Mouse (Mus musculus): Measurements from ENCODE around the gene Spint5. TPM values are rescaled to one million over a fixed set of nuclear protein-coding genes. Genes with fewer than 3 reads are reported as not detected.

Gene Spint5
- not detected for polyA plus RNA-seq (2017; shearing (Covaris generic))

GRCm38 (mm10) chr2:164715005-164715404 lies at the start of gene Spint5:
Spint5 (plus strand) TSS chr2:164715305.

GRCm38 (mm10) chr2:164673987-164674386 lies 41.1 kb upstream of the Spint5 start, which contains the start of gene Wfdc11:
Wfdc11 (minus strand) TSS chr2:164674087.

GRCm38 (mm10) chr2:164684807-164685206 lies 30.3 kb upstream of the Spint5 start, which contains the start of gene Wfdc13:
Wfdc13 (plus strand) TSS chr2:164685107.

GRCm38 (mm10) chr2:164698201-164698600 lies 16.9 kb upstream of the Spint5 start, which contains the start of gene Spint4:
Spint4 (plus strand) TSS chr2:164698501.

GRCm38 (mm10) chr2:164745843-164746479 lies 30.9 kb downstream of the Spint5 start, which contains the start of the genes Wfdc3 and Dnttip1:
Wfdc3 (minus strand) TSS chr2:164745931.
Dnttip1 (plus strand) TSS chr2:164745983.

Other genes starting within 250 kb of the Spint5 start
- not detected for gene Trp53tg5, start 241.6 kb upstream of the Spint5 start, polyA plus RNA-seq (2017; shearing (Covaris generic))
- gene Dbndd2, start 229.2 kb upstream of the Spint5 start, polyA plus RNA-seq (2017; shearing (Covaris generic)): 2.6 TPM
- gene Pigt, start 217.8 kb upstream of the Spint5 start, polyA plus RNA-seq (2017; shearing (Covaris generic)): 16.2 TPM
- gene Wfdc2, start 152.9 kb upstream of the Spint5 start, polyA plus RNA-seq (2017; shearing (Covaris generic)): not detected
- gene Spint3, start 141.8 kb upstream of the Spint5 start, polyA plus RNA-seq (2017; shearing (Covaris generic)): not detected
- gene Wfdc6a, start 129.9 kb upstream of the Spint5 start, polyA plus RNA-seq (2017; shearing (Covaris generic)): not detected
- not detected for gene Eppin, start 121.7 kb upstream of the Spint5 start, polyA plus RNA-seq (2017; shearing (Covaris generic))
- gene Wfdc6b, start 101.8 kb upstream of the Spint5 start, polyA plus RNA-seq (2017; shearing (Covaris generic)): not detected
- gene Wfdc8, start 101.7 kb upstream of the Spint5 start, polyA plus RNA-seq (2017; shearing (Covaris generic)): not detected
- not detected for gene Wfdc16, start 76.5 kb upstream of the Spint5 start, polyA plus RNA-seq (2017; shearing (Covaris generic))
- gene Wfdc10, start 59.3 kb upstream of the Spint5 start, polyA plus RNA-seq (2017; shearing (Covaris generic)): not detected
- gene Wfdc9, start 58.7 kb upstream of the Spint5 start, polyA plus RNA-seq (2017; shearing (Covaris generic)): not detected
- not detected for gene Wfdc11, start 41.2 kb upstream of the Spint5 start, polyA plus RNA-seq (2017; shearing (Covaris generic))
- not detected for gene Wfdc13, start 30.2 kb upstream of the Spint5 start, polyA plus RNA-seq (2017; shearing (Covaris generic))
- gene Spint4, start 16.8 kb upstream of the Spint5 start, polyA plus RNA-seq (2017; shearing (Covaris generic)): not detected
- gene Wfdc3, start 30.6 kb downstream of the Spint5 start, polyA plus RNA-seq (2017; shearing (Covaris generic)): 0.31 TPM
- 53.3 TPM for gene Dnttip1, start 30.7 kb downstream of the Spint5 start, polyA plus RNA-seq (2017; shearing (Covaris generic))
- 0.85 TPM for gene Ube2c, start 54.6 kb downstream of the Spint5 start, polyA plus RNA-seq (2017; shearing (Covaris generic))
- gene Tnnc2, start 64.7 kb downstream of the Spint5 start, polyA plus RNA-seq (2017; shearing (Covaris generic)): not detected
- gene Snx21, start 70.5 kb downstream of the Spint5 start, polyA plus RNA-seq (2017; shearing (Covaris generic)): 3.2 TPM
- gene Acot8, start 89.6 kb downstream of the Spint5 start, polyA plus RNA-seq (2017; shearing (Covaris generic)): 27.0 TPM
- 3.1 TPM for gene Zswim3, start 89.8 kb downstream of the Spint5 start, polyA plus RNA-seq (2017; shearing (Covaris generic))
- gene Zswim1, start 107.4 kb downstream of the Spint5 start, polyA plus RNA-seq (2017; shearing (Covaris generic)): 14.0 TPM
- not detected for gene Spata25, start 113.2 kb downstream of the Spint5 start, polyA plus RNA-seq (2017; shearing (Covaris generic))
- gene Ctsa, start 117.6 kb downstream of the Spint5 start, polyA plus RNA-seq (2017; shearing (Covaris generic)): 127 TPM
- 0.77 TPM for gene Neurl2, start 118.2 kb downstream of the Spint5 start, polyA plus RNA-seq (2017; shearing (Covaris generic))
- gene Pltp, start 142.4 kb downstream of the Spint5 start, polyA plus RNA-seq (2017; shearing (Covaris generic)): 5.0 TPM
- gene Pcif1, start 164.0 kb downstream of the Spint5 start, polyA plus RNA-seq (2017; shearing (Covaris generic)): 133 TPM
- 40.2 TPM for gene Zfp335, start 196.5 kb downstream of the Spint5 start, polyA plus RNA-seq (2017; shearing (Covaris generic))
- 3.1 TPM for gene Mmp9, start 225.5 kb downstream of the Spint5 start, polyA plus RNA-seq (2017; shearing (Covaris generic))
- gene Slc12a5, start 245.5 kb downstream of the Spint5 start, polyA plus RNA-seq (2017; shearing (Covaris generic)): 0.54 TPM

Data from effector memory CD4-positive, alpha-beta T cell, adult 5 months (primary cell).